Mouse (Mus musculus): ENCODE measurements at regions not wholly inside any gene's neighbourhood (a gene's known extent, or its start where the extent isn't known, plus 50 kb on each side); places are given as distances from the start of the nearest gene placed in this dataset.

- Histone ChIP-seq H3K27me3 (replicated peaks; ENCODE audit: control insufficient read depth, insufficient read depth, low read length) (no peaks in the 10 kb centered on the region), H3K4me2 (ENCODE audit: low read length) (no peak overlapping the region), H3K27ac (ENCODE audit: low read depth) (peak overlapping the region; percentile 39; the same call in 1 of the 2 replicates), H3K36me3 (ENCODE audit: control insufficient read depth, insufficient read depth, low read length) (no peaks in the 10 kb centered on the region), H3K9me3 (ENCODE audit: control insufficient read depth, low read length) (no peaks in the 10 kb centered on the region), H3K4me1 (replicated peaks; ENCODE audit: control insufficient read depth, insufficient read depth, low read length) (peaks cover 7% of the 10 kb centered on the region; the same call in 1 of the 2 replicates), H3K4me3 (ENCODE audit: low read depth, low read length) (no peak overlapping the region), H3K9ac (ENCODE audit: low read length) (no peak overlapping the region)
- ATAC-seq (replicated peaks; ENCODE audit: low FRiP score, low TSS enrichment, low read depth) (peak; percentile 75), DNase-seq (ENCODE audit: low spot score) (no peak)
- WGBS, result 40% methylated on average over 3 of the region's 3 CpGs
These were observed 78.8 kb upstream of the Camk1g start for GRCm38 (mm10) chr1:193448793-193449393.

- H3K4me3 ChIP-seq (ENCODE audit: low read depth, low read length), result no peak overlapping the region
- DNase-seq (ENCODE audit: low spot score) (no peak), ATAC-seq (replicated peaks; ENCODE audit: low FRiP score, low TSS enrichment, low read depth) (no peak)
- H3K4me1 ChIP-seq (replicated peaks; ENCODE audit: control insufficient read depth, insufficient read depth, low read length), result peaks cover 7% of the 10 kb centered on the region; the same call in 1 of the 2 replicates
- no peaks in the 10 kb centered on the region for H3K36me3 ChIP-seq (ENCODE audit: control insufficient read depth, insufficient read depth, low read length)
- 82% methylated on average over 5 of the region's 5 CpGs for WGBS
- H3K27ac ChIP-seq (ENCODE audit: low read depth), result no peak overlapping the region
- no peaks in the 10 kb centered on the region for H3K27me3 ChIP-seq (replicated peaks; ENCODE audit: control insufficient read depth, insufficient read depth, low read length)
- H3K4me2 ChIP-seq (ENCODE audit: low read length), result no peak overlapping the region
- no peak overlapping the region for H3K9ac ChIP-seq (ENCODE audit: low read length)
- no peaks in the 10 kb centered on the region for H3K9me3 ChIP-seq (ENCODE audit: control insufficient read depth, low read length)
These were observed 77.5 kb upstream of the Camk1g start for GRCm38 (mm10) chr1:193447647-193448046.

GRCm38 (mm10) chr1:193443964-193444676, 74.0 kb upstream of the Camk1g start:
- DNase-seq (ENCODE audit: low spot score), result peak; percentile 20
- no peak overlapping the region for H3K9ac ChIP-seq (ENCODE audit: low read length)
- 96% methylated on average over 1 of the region's 1 CpGs for WGBS

GRCm38 (mm10) chr1:193440512-193440911, 70.4 kb upstream of the Camk1g start:
- WGBS, result 0% methylated on average over 1 of the region's 1 CpGs
- DNase-seq (ENCODE audit: low spot score) (no peak), ATAC-seq (replicated peaks; ENCODE audit: low FRiP score, low TSS enrichment, low read depth) (no peak)
- H3K9me3 ChIP-seq (ENCODE audit: control insufficient read depth, low read length), result no peaks in the 10 kb centered on the region
- no peak overlapping the region for H3K9ac ChIP-seq (ENCODE audit: low read length)
- H3K27me3 ChIP-seq (replicated peaks; ENCODE audit: control insufficient read depth, insufficient read depth, low read length), result no peaks in the 10 kb centered on the region
- no peak overlapping the region for H3K4me2 ChIP-seq (ENCODE audit: low read length)
- 0 out of 2 replicates have a peak, but pooled peaks cover 2% of the 10 kb centered on the region for H3K4me1 ChIP-seq (replicated peaks; ENCODE audit: control insufficient read depth, insufficient read depth, low read length)
- no peak overlapping the region for H3K4me3 ChIP-seq (ENCODE audit: low read depth, low read length)
- H3K36me3 ChIP-seq (ENCODE audit: control insufficient read depth, insufficient read depth, low read length), result no peaks in the 10 kb centered on the region
- no peak overlapping the region for H3K27ac ChIP-seq (ENCODE audit: low read depth)

More at GRCm38 (mm10) chr1:193443964-193444676, 74.0 kb upstream of the Camk1g start:
- no peak overlapping the region for H3K27ac ChIP-seq (ENCODE audit: low read depth)
- H3K4me2 ChIP-seq (ENCODE audit: low read length), result no peak overlapping the region
- no peaks in the 10 kb centered on the region for H3K27me3 ChIP-seq (replicated peaks; ENCODE audit: control insufficient read depth, insufficient read depth, low read length)
- H3K4me3 ChIP-seq (ENCODE audit: low read depth, low read length), result no peak overlapping the region
- no peaks in the 10 kb centered on the region for H3K36me3 ChIP-seq (ENCODE audit: control insufficient read depth, insufficient read depth, low read length)
- H3K9me3 ChIP-seq (ENCODE audit: control insufficient read depth, low read length), result no peaks in the 10 kb centered on the region
- 0 out of 2 replicates have a peak, but pooled peaks cover 2% of the 10 kb centered on the region for H3K4me1 ChIP-seq (replicated peaks; ENCODE audit: control insufficient read depth, insufficient read depth, low read length)
- ATAC-seq (replicated peaks; ENCODE audit: low FRiP score, low TSS enrichment, low read depth), result no peak

GRCm38 (mm10) chr1:193434281-193434680, 64.2 kb upstream of the Camk1g start:
- H3K4me2 ChIP-seq (ENCODE audit: low read length), result no peak overlapping the region
- 83% methylated on average over 4 of the region's 4 CpGs for whole genome bisulfite sequencing
- H3K9me3 ChIP-seq (ENCODE audit: control insufficient read depth, low read length), result no peaks in the 10 kb centered on the region
- DNase-seq (ENCODE audit: low spot score) (no peak), ATAC-seq (replicated peaks; ENCODE audit: low FRiP score, low TSS enrichment, low read depth) (no peak)
- no peak overlapping the region for H3K9ac ChIP-seq (ENCODE audit: low read length)
- H3K27ac ChIP-seq (ENCODE audit: low read depth), result no peak overlapping the region
- H3K36me3 ChIP-seq (ENCODE audit: control insufficient read depth, insufficient read depth, low read length), result no peaks in the 10 kb centered on the region
- H3K27me3 ChIP-seq (replicated peaks; ENCODE audit: control insufficient read depth, insufficient read depth, low read length), result no peaks in the 10 kb centered on the region
- H3K4me1 ChIP-seq (replicated peaks; ENCODE audit: control insufficient read depth, insufficient read depth, low read length), result no peaks in the 10 kb centered on the region; the same call in 1 of the 2 replicates
- H3K4me3 ChIP-seq (ENCODE audit: low read depth, low read length), result no peak overlapping the region

GRCm38 (mm10) chr1:193433493-193434021, 63.5 kb upstream of the Camk1g start:
- Histone ChIP-seq H3K4me2 (ENCODE audit: low read length) (no peak overlapping the region), H3K9ac (ENCODE audit: low read length) (no peak overlapping the region), H3K4me3 (ENCODE audit: low read depth, low read length) (no peak overlapping the region), H3K36me3 (ENCODE audit: control insufficient read depth, insufficient read depth, low read length) (no peaks in the 10 kb centered on the region), H3K9me3 (ENCODE audit: control insufficient read depth, low read length) (no peaks in the 10 kb centered on the region), H3K27me3 (replicated peaks; ENCODE audit: control insufficient read depth, insufficient read depth, low read length) (no peaks in the 10 kb centered on the region), H3K27ac (ENCODE audit: low read depth) (no peak overlapping the region), H3K4me1 (replicated peaks; ENCODE audit: control insufficient read depth, insufficient read depth, low read length) (no peaks in the 10 kb centered on the region; the same call in 1 of the 2 replicates)
- DNase-seq (ENCODE audit: low spot score) (no peak), ATAC-seq (replicated peaks; ENCODE audit: low FRiP score, low TSS enrichment, low read depth) (no peak)
- WGBS, result 34% methylated on average over 7 of the region's 7 CpGs

- 69% methylated on average over 8 of the region's 8 CpGs for WGBS
- Histone ChIP-seq H3K27me3 (replicated peaks; ENCODE audit: control insufficient read depth, insufficient read depth, low read length) (no peaks in the 10 kb centered on the region), H3K9ac (ENCODE audit: low read length) (no peak overlapping the region), H3K4me1 (replicated peaks; ENCODE audit: control insufficient read depth, insufficient read depth, low read length) (no peaks in the 10 kb centered on the region; the same call in 1 of the 2 replicates), H3K4me2 (ENCODE audit: low read length) (no peak overlapping the region), H3K27ac (ENCODE audit: low read depth) (no peak overlapping the region), H3K9me3 (ENCODE audit: control insufficient read depth, low read length) (no peaks in the 10 kb centered on the region), H3K4me3 (ENCODE audit: low read depth, low read length) (no peak overlapping the region), H3K36me3 (ENCODE audit: control insufficient read depth, insufficient read depth, low read length) (no peaks in the 10 kb centered on the region)
- no peak for DNase-seq (ENCODE audit: low spot score)
- ATAC-seq (replicated peaks; ENCODE audit: low FRiP score, low TSS enrichment, low read depth), result no peak
These were observed 60.1 kb upstream of the Camk1g start for GRCm38 (mm10) chr1:193430231-193430630.

GRCm38 (mm10) chr1:193423653-193424075, 53.6 kb upstream of the Camk1g start:
- H3K27ac ChIP-seq (ENCODE audit: low read depth), result peak overlapping the region; percentile 69
- no peak overlapping the region for H3K9ac ChIP-seq (ENCODE audit: low read length)
- ATAC-seq (replicated peaks; ENCODE audit: low FRiP score, low TSS enrichment, low read depth), result peak; percentile 82
- WGBS, result 44% methylated on average over 8 of the region's 8 CpGs
- peak; percentile 70 for DNase-seq (ENCODE audit: low spot score)
- no peaks in the 10 kb centered on the region for H3K27me3 ChIP-seq (replicated peaks; ENCODE audit: control insufficient read depth, insufficient read depth, low read length)
- H3K4me1 ChIP-seq (replicated peaks; ENCODE audit: control insufficient read depth, insufficient read depth, low read length), result peaks cover 21% of the 10 kb centered on the region
- no peak overlapping the region for H3K4me3 ChIP-seq (ENCODE audit: low read depth, low read length)
- H3K9me3 ChIP-seq (ENCODE audit: control insufficient read depth, low read length), result no peaks in the 10 kb centered on the region
- no peak overlapping the region for H3K4me2 ChIP-seq (ENCODE audit: low read length)
- no peaks in the 10 kb centered on the region for H3K36me3 ChIP-seq (ENCODE audit: control insufficient read depth, insufficient read depth, low read length)
